Mouse (Mus musculus) testis, postnatal 14 days (tissue): ENCODE data around the gene Slc27a2.
A peak's percentile ranks its signal among the peaks of the same experiment; 100 is the strongest.

Experiments
- DNase-seq: peaks from one replicate; pipeline ENCODE4 v3.0.0; 2021; ENCODE audit warnings: low spot score

Slc27a2 gene

GRCm38 (mm10) chr2:126553291-126553639 lies 1.1 kb downstream of the Slc27a2 start:
- no peak for DNase-seq

- DNase-seq: no peak
Observed at GRCm38 (mm10) chr2:126555533-126555932, 3.3 kb downstream of the Slc27a2 start.

- no peak for DNase-seq
Observed at GRCm38 (mm10) chr2:126560094-126560493, 7.9 kb downstream of the Slc27a2 start.

GRCm38 (mm10) chr2:126563411-126564105 lies 11.4 kb downstream of the Slc27a2 start:
- DNase-seq: no peak

GRCm38 (mm10) chr2:126572163-126572562 lies 20.0 kb downstream of the Slc27a2 start:
- DNase-seq: no peak

GRCm38 (mm10) chr2:126572747-126573146 lies 20.5 kb downstream of the Slc27a2 start:
- DNase-seq: no peak

GRCm38 (mm10) chr2:126575391-126576176 lies 23.4 kb downstream of the Slc27a2 start:
- no peak for DNase-seq

GRCm38 (mm10) chr2:126577362-126577761 lies 25.2 kb downstream of the Slc27a2 start:
- no peak for DNase-seq

- DNase-seq: no peak
Observed at GRCm38 (mm10) chr2:126579282-126579681, 27.1 kb downstream of the Slc27a2 start.

- no peak for DNase-seq
Observed at GRCm38 (mm10) chr2:126583960-126584359, 31.8 kb downstream of the Slc27a2 start.

GRCm38 (mm10) chr2:126584621-126585369 lies 32.6 kb downstream of the Slc27a2 start:
- DNase-seq: no peak

GRCm38 (mm10) chr2:126587468-126587867 lies 35.3 kb downstream of the Slc27a2 start:
- no peak for DNase-seq

- DNase-seq: no peak
Observed at GRCm38 (mm10) chr2:126591304-126591703, 39.1 kb downstream of the Slc27a2 start.

- DNase-seq: no peak
Observed at GRCm38 (mm10) chr2:126593831-126594610, 41.8 kb downstream of the Slc27a2 start.

GRCm38 (mm10) chr2:126596347-126597072 lies 44.3 kb downstream of the Slc27a2 start:
- DNase-seq: peak; percentile 69

GRCm38 (mm10) chr2:126597279-126598241 lies 45.4 kb downstream of the Slc27a2 start:
- no peak for DNase-seq

- no peak for DNase-seq
Observed at GRCm38 (mm10) chr2:126598359-126598758, 46.2 kb downstream of the Slc27a2 start.

GRCm38 (mm10) chr2:126599005-126599404 lies 46.8 kb downstream of the Slc27a2 start:
- no peak for DNase-seq

- no peak for DNase-seq
Observed at GRCm38 (mm10) chr2:126600533-126600932, 48.3 kb downstream of the Slc27a2 start.
